Mouse (Mus musculus): ENCODE measurements at regions not wholly inside any gene's neighbourhood (a gene's known extent, or its start where the extent isn't known, plus 50 kb on each side); places are given as distances from the start of the nearest gene placed in this dataset.

GRCm38 (mm10) chr19:26134385-26134784 lies 462.2 kb downstream of the Dmrt2 start:
- no peaks in the 10 kb centered on the region for H3K4me1 ChIP-seq (replicated peaks; ENCODE audit: control insufficient read depth, insufficient read depth, low read length)
- H3K36me3 ChIP-seq (ENCODE audit: control insufficient read depth, insufficient read depth, low read length): no peaks in the 10 kb centered on the region
- WGBS: 91% methylated on average over 4 of the region's 4 CpGs
- H3K27me3 ChIP-seq (ENCODE audit: control insufficient read depth, insufficient read depth, low read length): no peaks in the 10 kb centered on the region
- no peak overlapping the region for H3K4me3 ChIP-seq (ENCODE audit: control insufficient read depth, insufficient read depth, low read length)
- TF ChIP-seq CTCF (IDR thresholded peaks at IDR 0.05; ENCODE audit: borderline replicate concordance, control insufficient read depth, extremely low read depth, insufficient read depth, low read length, poor library complexity) (no peak), POLR2A (IDR thresholded peaks at IDR 0.05; ENCODE audit: control insufficient read depth, extremely low read depth, insufficient read depth, low read length, poor library complexity) (no peak)
- no peak for DNase-seq
- no peak overlapping the region for H3K27ac ChIP-seq (ENCODE audit: control insufficient read depth, insufficient read depth, low read length)

DNA sequence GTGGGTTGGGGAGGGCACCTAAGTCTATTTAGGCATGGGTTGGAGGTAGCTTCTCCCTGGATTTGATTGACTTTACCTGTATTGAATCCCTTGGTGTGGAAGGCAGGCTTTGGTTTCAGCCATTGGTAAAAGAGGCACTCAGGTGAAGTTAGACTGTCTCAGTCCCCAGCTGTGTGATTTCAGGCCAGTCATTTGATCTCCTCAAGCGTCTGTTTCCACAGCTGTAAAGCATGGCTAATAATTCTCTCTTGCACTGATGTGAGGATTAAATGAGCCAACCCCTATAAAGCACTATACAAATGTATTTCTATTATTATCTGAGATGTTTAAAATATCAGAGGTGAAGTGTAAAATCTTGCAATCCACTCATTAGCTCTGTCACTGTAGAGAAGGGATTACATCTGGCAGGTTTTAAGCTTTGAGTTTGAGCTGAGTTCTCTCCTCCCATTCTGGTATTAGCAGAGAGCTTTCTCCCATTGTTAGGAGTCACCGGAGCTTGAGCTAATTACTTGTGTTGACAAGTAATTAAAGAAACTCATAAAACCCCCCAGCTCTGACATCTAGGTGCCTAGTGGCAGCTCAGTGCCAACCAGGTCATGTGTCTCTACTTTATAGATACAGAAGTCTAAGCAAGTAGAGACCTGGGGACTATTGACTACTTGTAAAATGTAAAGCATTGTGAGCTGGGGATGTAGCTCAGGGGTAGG lies 463.3 kb downstream of the Dmrt2 start:
- no peak for TF ChIP-seq CTCF (IDR thresholded peaks at IDR 0.05; ENCODE audit: borderline replicate concordance, control insufficient read depth, extremely low read depth, insufficient read depth, low read length, poor library complexity)
- TF ChIP-seq POLR2A (IDR thresholded peaks at IDR 0.05; ENCODE audit: control insufficient read depth, extremely low read depth, insufficient read depth, low read length, poor library complexity): no peak
- DNase-seq: no peak
- WGBS: 85% methylated on average over 2 of the region's 2 CpGs

DNA sequence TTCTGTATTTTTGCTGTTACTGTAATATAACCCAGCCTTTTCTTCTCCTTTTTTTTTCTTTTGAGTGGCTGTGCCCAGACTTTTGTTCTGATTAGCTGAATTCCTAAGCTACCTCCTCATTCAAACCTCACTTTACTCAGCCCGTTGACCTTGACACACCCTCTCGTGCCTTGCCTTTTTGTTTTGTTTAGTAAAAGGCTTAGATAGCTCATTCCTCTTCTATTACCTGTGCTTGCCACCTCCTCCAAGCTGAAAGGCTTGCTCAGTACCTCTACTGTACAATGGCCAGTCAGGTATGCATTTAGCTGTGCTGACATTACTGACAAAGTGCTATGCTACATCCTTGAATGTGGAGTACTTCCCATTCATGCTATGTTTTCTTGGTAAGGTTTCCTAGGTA lies 464.2 kb upstream of the Smarca2 start:
- H3K4me1 ChIP-seq (replicated peaks; ENCODE audit: control insufficient read depth, insufficient read depth, low read length): no peaks in the 10 kb centered on the region
- H3K27me3 ChIP-seq (ENCODE audit: control insufficient read depth, insufficient read depth, low read length): no peaks in the 10 kb centered on the region
- no peak overlapping the region for H3K27ac ChIP-seq (ENCODE audit: control insufficient read depth, insufficient read depth, low read length)
- no peak for TF ChIP-seq CTCF (IDR thresholded peaks at IDR 0.05; ENCODE audit: borderline replicate concordance, control insufficient read depth, extremely low read depth, insufficient read depth, low read length, poor library complexity)
- TF ChIP-seq POLR2A (IDR thresholded peaks at IDR 0.05; ENCODE audit: control insufficient read depth, extremely low read depth, insufficient read depth, low read length, poor library complexity): no peak
- H3K4me3 ChIP-seq (ENCODE audit: control insufficient read depth, insufficient read depth, low read length): no peak overlapping the region
- H3K36me3 ChIP-seq (ENCODE audit: control insufficient read depth, insufficient read depth, low read length): no peaks in the 10 kb centered on the region
- DNase-seq: no peak
- 93% methylated on average over 2 of the region's 2 CpGs for WGBS

More for the DNA sequence above, 463.3 kb downstream of the Dmrt2 start:
- Histone ChIP-seq H3K36me3 (ENCODE audit: control insufficient read depth, insufficient read depth, low read length) (no peaks in the 10 kb centered on the region), H3K27ac (ENCODE audit: control insufficient read depth, insufficient read depth, low read length) (no peak overlapping the region), H3K4me3 (ENCODE audit: control insufficient read depth, insufficient read depth, low read length) (no peak overlapping the region), H3K27me3 (ENCODE audit: control insufficient read depth, insufficient read depth, low read length) (no peaks in the 10 kb centered on the region), H3K4me1 (replicated peaks; ENCODE audit: control insufficient read depth, insufficient read depth, low read length) (no peaks in the 10 kb centered on the region)

- Histone ChIP-seq H3K36me3 (ENCODE audit: control insufficient read depth, insufficient read depth, low read length) (no peaks in the 10 kb centered on the region), H3K27me3 (ENCODE audit: control insufficient read depth, insufficient read depth, low read length) (no peaks in the 10 kb centered on the region), H3K4me1 (replicated peaks; ENCODE audit: control insufficient read depth, insufficient read depth, low read length) (no peaks in the 10 kb centered on the region), H3K4me3 (ENCODE audit: control insufficient read depth, insufficient read depth, low read length) (no peak overlapping the region), H3K27ac (ENCODE audit: control insufficient read depth, insufficient read depth, low read length) (no peak overlapping the region)
- TF ChIP-seq CTCF (IDR thresholded peaks at IDR 0.05; ENCODE audit: borderline replicate concordance, control insufficient read depth, extremely low read depth, insufficient read depth, low read length, poor library complexity) (no peak), POLR2A (IDR thresholded peaks at IDR 0.05; ENCODE audit: control insufficient read depth, extremely low read depth, insufficient read depth, low read length, poor library complexity) (no peak)
- WGBS: 91% methylated on average over 2 of the region's 2 CpGs
- DNase-seq: no peak
Measured at GRCm38 (mm10) chr19:26143539-26143938, 461.3 kb upstream of the Smarca2 start.

GRCm38 (mm10) chr19:26151216-26151615 lies 453.6 kb upstream of the Smarca2 start:
- no peak for DNase-seq
- TF ChIP-seq POLR2A (IDR thresholded peaks at IDR 0.05; ENCODE audit: control insufficient read depth, extremely low read depth, insufficient read depth, low read length, poor library complexity): no peak
- TF ChIP-seq CTCF (IDR thresholded peaks at IDR 0.05; ENCODE audit: borderline replicate concordance, control insufficient read depth, extremely low read depth, insufficient read depth, low read length, poor library complexity): no peak
- no peak overlapping the region for H3K27ac ChIP-seq (ENCODE audit: control insufficient read depth, insufficient read depth, low read length)
- no peaks in the 10 kb centered on the region for H3K27me3 ChIP-seq (ENCODE audit: control insufficient read depth, insufficient read depth, low read length)
- H3K4me3 ChIP-seq (ENCODE audit: control insufficient read depth, insufficient read depth, low read length): no peak overlapping the region
- no peaks in the 10 kb centered on the region for H3K4me1 ChIP-seq (replicated peaks; ENCODE audit: control insufficient read depth, insufficient read depth, low read length)
- WGBS: 93% methylated on average over 4 of the region's 4 CpGs
- H3K36me3 ChIP-seq (ENCODE audit: control insufficient read depth, insufficient read depth, low read length): no peaks in the 10 kb centered on the region

- DNase-seq: no peak
- no peaks in the 10 kb centered on the region for H3K36me3 ChIP-seq (ENCODE audit: control insufficient read depth, insufficient read depth, low read length)
- no peak overlapping the region for H3K4me3 ChIP-seq (ENCODE audit: control insufficient read depth, insufficient read depth, low read length)
- H3K4me1 ChIP-seq (replicated peaks; ENCODE audit: control insufficient read depth, insufficient read depth, low read length): no peaks in the 10 kb centered on the region
- TF ChIP-seq POLR2A (IDR thresholded peaks at IDR 0.05; ENCODE audit: control insufficient read depth, extremely low read depth, insufficient read depth, low read length, poor library complexity): no peak
- TF ChIP-seq CTCF (IDR thresholded peaks at IDR 0.05; ENCODE audit: borderline replicate concordance, control insufficient read depth, extremely low read depth, insufficient read depth, low read length, poor library complexity): no peak
- 79% methylated on average over 13 of the region's 13 CpGs for WGBS
- no peak overlapping the region for H3K27ac ChIP-seq (ENCODE audit: control insufficient read depth, insufficient read depth, low read length)
- H3K27me3 ChIP-seq (ENCODE audit: control insufficient read depth, insufficient read depth, low read length): no peaks in the 10 kb centered on the region
Measured at GRCm38 (mm10) chr19:26164993-26165392, 439.9 kb upstream of the Smarca2 start.

GRCm38 (mm10) chr19:26181774-26182173 lies 423.1 kb upstream of the Smarca2 start:
- Histone ChIP-seq H3K27me3 (ENCODE audit: control insufficient read depth, insufficient read depth, low read length) (no peaks in the 10 kb centered on the region), H3K27ac (ENCODE audit: control insufficient read depth, insufficient read depth, low read length) (no peak overlapping the region), H3K4me1 (replicated peaks; ENCODE audit: control insufficient read depth, insufficient read depth, low read length) (no peaks in the 10 kb centered on the region), H3K36me3 (ENCODE audit: control insufficient read depth, insufficient read depth, low read length) (no peaks in the 10 kb centered on the region), H3K4me3 (ENCODE audit: control insufficient read depth, insufficient read depth, low read length) (no peak overlapping the region)
- 33% methylated on average over 4 of the region's 4 CpGs for WGBS
- TF ChIP-seq POLR2A (IDR thresholded peaks at IDR 0.05; ENCODE audit: control insufficient read depth, extremely low read depth, insufficient read depth, low read length, poor library complexity) (no peak), CTCF (IDR thresholded peaks at IDR 0.05; ENCODE audit: borderline replicate concordance, control insufficient read depth, extremely low read depth, insufficient read depth, low read length, poor library complexity) (no peak)
- no peak for DNase-seq

All from thymus, adult 2 months (tissue).